13 mouse cellular contexts compared by ENCODE assay signal in genomic region chr7:133117815-133118214, GRCm38 (mm10). TPM values are rescaled to one million over a fixed set of nuclear protein-coding genes. Genes with fewer than 3 reads are reported as not detected.
DNase-seq lines count a peak whose midpoint lies in the region; ATAC-seq and TF ChIP-seq lines count a peak whose summit lies in the region.
"Had no signal": no experiment of that assay in that cellular context is flagged by ENCODE, and none has a peak within 500 bp of the region (broad histone marks: within the 10 kb centered on the region; RNA-seq: fewer than 3 reads in every experiment).

No protein-coding gene starts in this region.

- no peak overlapping the region for H3K4me2 ChIP-seq in forebrain, embryonic 14.5 days (ENCODE audit: low read length)
- no peak overlapping the region for H3K4me2 ChIP-seq in forebrain, embryonic 15.5 days (replicated peaks)
- H3K4me2 ChIP-seq in kidney, postnatal 0 days (ENCODE audit: low read length), result no peak overlapping the region
- H3K4me2 ChIP-seq: embryonic facial prominence, embryonic 15.5 days had no signal

- H3K9me3 ChIP-seq in forebrain, embryonic 14.5 days (replicated peaks; ENCODE audit: control insufficient read depth, low read length), result no peaks in the 10 kb centered on the region
- no peaks in the 10 kb centered on the region for H3K9me3 ChIP-seq in forebrain, embryonic 15.5 days
- no peaks in the 10 kb centered on the region for H3K9me3 ChIP-seq in kidney, postnatal 0 days (replicated peaks; ENCODE audit: low read length)
- no peaks in the 10 kb centered on the region for H3K9me3 ChIP-seq in limb, embryonic 10.5 days (replicated peaks)
- H3K9me3 ChIP-seq: embryonic facial prominence, embryonic 15.5 days had no signal

- 11% methylated on average over 2 of the region's 2 CpGs for WGBS in forebrain, embryonic 14.5 days
- WGBS in forebrain, embryonic 15.5 days, result 7% methylated on average over 2 of the region's 2 CpGs
- WGBS in kidney, postnatal 0 days, result 47% methylated on average over 2 of the region's 2 CpGs
- 56% methylated on average over 2 of the region's 2 CpGs for WGBS in limb, embryonic 10.5 days

- no peaks in the 10 kb centered on the region for H3K36me3 ChIP-seq in forebrain, embryonic 14.5 days (ENCODE audit: control insufficient read depth, insufficient read depth, low read length)
- no peaks in the 10 kb centered on the region for H3K36me3 ChIP-seq in forebrain, embryonic 15.5 days
- no peaks in the 10 kb centered on the region for H3K36me3 ChIP-seq in kidney, postnatal 0 days (ENCODE audit: insufficient read depth, low read length)
- H3K36me3 ChIP-seq in limb, embryonic 10.5 days, result peaks cover 12% of the 10 kb centered on the region
- H3K36me3 ChIP-seq: embryonic facial prominence, embryonic 15.5 days had no signal

- DNase-seq in forebrain, embryonic 14.5 days (ENCODE audit: low spot score), result peak; percentile 42
- DNase-seq in kidney, postnatal 0 days (ENCODE audit: low spot score), result no peak
- no peak for DNase-seq in kidney, adult 18-20 months
- peak; percentile 55 for DNase-seq in brain, embryonic 14.5 days (ENCODE audit: low read depth)
- DNase-seq in limb, embryonic 10.5 days (ENCODE audit: low spot score), result no peak
- no peak for DNase-seq in thymus, postnatal 14 days
- no peak for DNase-seq in gastrocnemius, adult 18-20 months (ENCODE audit: low spot score)
- DNase-seq: gastrocnemius, postnatal 36 days; kidney, postnatal 25 days; lung, adult 18-20 months had no signal

- peaks cover 46% of the 10 kb centered on the region for H3K4me1 ChIP-seq in forebrain, embryonic 14.5 days (ENCODE audit: control insufficient read depth, insufficient read depth, low read length)
- H3K4me1 ChIP-seq in forebrain, embryonic 15.5 days, result peaks cover 68% of the 10 kb centered on the region
- H3K4me1 ChIP-seq in kidney, postnatal 0 days (replicated peaks; ENCODE audit: insufficient read depth, low read length), result peaks cover 49% of the 10 kb centered on the region
- H3K4me1 ChIP-seq in limb, embryonic 10.5 days, result peaks cover 79% of the 10 kb centered on the region

- no peaks in the 10 kb centered on the region for H3K27me3 ChIP-seq in forebrain, embryonic 14.5 days (replicated peaks; ENCODE audit: control insufficient read depth, insufficient read depth, low read length)
- no peaks in the 10 kb centered on the region for H3K27me3 ChIP-seq in forebrain, embryonic 15.5 days
- no peaks in the 10 kb centered on the region for H3K27me3 ChIP-seq in kidney, postnatal 0 days (ENCODE audit: insufficient read depth, low read length)
- H3K27me3 ChIP-seq in limb, embryonic 10.5 days (ENCODE audit: low read depth, poor library complexity, severe bottlenecking), result no peaks in the 10 kb centered on the region
- H3K27me3 ChIP-seq: embryonic facial prominence, embryonic 15.5 days had no signal

- no peak for TF ChIP-seq CTCF in kidney, postnatal 0 days (IDR thresholded peaks at IDR 0.05; ENCODE audit: low read depth)
- no peak for TF ChIP-seq CTCF in brain, embryonic 14.5 days (IDR thresholded peaks at IDR 0.05; ENCODE audit: borderline replicate concordance, extremely low read depth, insufficient read depth, insufficient read length)

- no peak overlapping the region for H3K4me3 ChIP-seq in forebrain, embryonic 14.5 days (ENCODE audit: low read depth, low read length)
- no peak overlapping the region for H3K4me3 ChIP-seq in forebrain, embryonic 15.5 days
- H3K4me3 ChIP-seq in kidney, postnatal 0 days (replicated peaks; ENCODE audit: low read depth, low read length), result no peak overlapping the region
- H3K4me3 ChIP-seq in limb, embryonic 10.5 days, result 0 out of 2 replicates have a peak overlapping the region, but pooled peaks have one; percentile 2
- H3K4me3 ChIP-seq: embryonic facial prominence, embryonic 15.5 days; myocyte had no signal

- no peak overlapping the region for H3K9ac ChIP-seq in forebrain, embryonic 14.5 days (ENCODE audit: low read length)
- no peak overlapping the region for H3K9ac ChIP-seq in forebrain, embryonic 15.5 days (replicated peaks)
- no peak overlapping the region for H3K9ac ChIP-seq in kidney, postnatal 0 days (ENCODE audit: low read depth, low read length)
- H3K9ac ChIP-seq: embryonic facial prominence, embryonic 15.5 days had no signal

- no peak for ATAC-seq in forebrain, embryonic 14.5 days
- ATAC-seq in forebrain, embryonic 15.5 days (replicated peaks), result no peak
- ATAC-seq in kidney, postnatal 0 days (replicated peaks; ENCODE audit: low FRiP score, low read depth), result no peak

- TF ChIP-seq POLR2A in brain, embryonic 14.5 days (IDR thresholded peaks at IDR 0.05; ENCODE audit: borderline replicate concordance, extremely low read depth, insufficient read depth, insufficient read length, poor library complexity, severe bottlenecking), result no peak

- no peak overlapping the region for H3K27ac ChIP-seq in forebrain, embryonic 14.5 days (ENCODE audit: low read depth, low read length)
- H3K27ac ChIP-seq in forebrain, embryonic 15.5 days (replicated peaks), result no peak overlapping the region
- H3K27ac ChIP-seq in kidney, postnatal 0 days, result peak overlapping the region; percentile 37; the same call in 1 of the 2 replicates
- H3K27ac ChIP-seq in limb, embryonic 10.5 days, result 0 out of 2 replicates have a peak overlapping the region, but pooled peaks have one; percentile 25
- H3K27ac ChIP-seq: embryonic facial prominence, embryonic 15.5 days had no signal

RNA-seq across cellular contexts. Expression of gene Fgfr2, which starts 5.3 kb away (rescaled TPM):
- polyA plus RNA-seq in forebrain, embryonic 14.5 days (2014; fragmentation: Nextera tagmentation; extraction: Ambion mirVana), result 35.9 and 39.8 TPM in 2 replicates
- 43.5 and 48.1 TPM in 2 replicates for polyA plus RNA-seq in forebrain, embryonic 15.5 days (2015; fragmentation: Nextera tagmentation; extraction: Ambion mirVana)
- polyA plus RNA-seq in kidney, postnatal 0 days (2015; fragmentation: Nextera tagmentation; extraction: Ambion mirVana), result 79.8 and 88.6 TPM in 2 replicates
- 48.4 and 52.3 TPM in 2 replicates for polyA plus RNA-seq in brain, embryonic 14.5 days (2012; rRNA removed)
- polyA plus RNA-seq in limb, embryonic 10.5 days (2016; fragmentation: Nextera tagmentation; extraction: Ambion mirVana), result 47.7 and 64.4 TPM in 2 replicates
- under 1 TPM; 0.43 to 0.88 TPM for total RNA-seq in gastrocnemius, adult 18-20 months (2021)

RNA-seq across cellular contexts. Expression of gene Ctbp2, which starts 6.3 kb away (rescaled TPM):
- 87.5 and 92.1 TPM in 2 replicates for polyA plus RNA-seq in forebrain, embryonic 14.5 days (2014; fragmentation: Nextera tagmentation; extraction: Ambion mirVana)
- polyA plus RNA-seq in forebrain, embryonic 15.5 days (2015; fragmentation: Nextera tagmentation; extraction: Ambion mirVana), result 80.3 and 87.4 TPM in 2 replicates
- 89.1 and 95.9 TPM in 2 replicates for polyA plus RNA-seq in kidney, postnatal 0 days (2015; fragmentation: Nextera tagmentation; extraction: Ambion mirVana)
- 115 and 141 TPM in 2 replicates for polyA plus RNA-seq in brain, embryonic 14.5 days (2012; rRNA removed)
- 145 TPM in 2 replicates for polyA plus RNA-seq in limb, embryonic 10.5 days (2016; fragmentation: Nextera tagmentation; extraction: Ambion mirVana)
- 10 to 100 TPM; 17.7 to 21.8 TPM for total RNA-seq in gastrocnemius, adult 18-20 months (2021)

Comparison
In these comparisons a context has a peak if more than half of its experiments do, and no peak if none do; other contexts are left out.
1. DNase-seq: peak in forebrain, embryonic 14.5 days (single experiment) and brain, embryonic 14.5 days (single experiment); none in kidney, postnatal 0 days (single experiment), kidney, adult 18-20 months (single experiment), limb, embryonic 10.5 days (single experiment), thymus, postnatal 14 days (single experiment) and gastrocnemius, adult 18-20 months (single experiment).
2. H3K27ac ChIP-seq: peak in kidney, postnatal 0 days (single experiment) and limb, embryonic 10.5 days (single experiment); none in forebrain, embryonic 14.5 days (single experiment) and forebrain, embryonic 15.5 days (single experiment).